Mouse (Mus musculus) adrenal gland, adult 18-20 months (tissue): ENCODE data around the gene Gm11037. TPM values are rescaled to one million over a fixed set of nuclear protein-coding genes. Genes with fewer than 3 reads are reported as not detected.

Experiments used
- DNase-seq, 2 experiments: peaks; one replicate each; pipeline ENCODE4 v3.0.0; 2021 to 2022; ENCODE audit warnings: low spot score in 2 of 2
- total RNA-seq, 2 experiments: library from RNA; stranded (reverse); gene quantifications; 1 replicate in 1 of 2; 2 replicates in 1 of 2; pipeline ENCODE4 v1.2.3; 2021

Gm11037 gene
- total RNA-seq, 2 experiments from 2014 or later, result not detected

- no peak for DNase-seq
These were observed 15.3 kb downstream of the Gm11037 start for GRCm38 (mm10) chr2:131148353-131149253.

DNA sequence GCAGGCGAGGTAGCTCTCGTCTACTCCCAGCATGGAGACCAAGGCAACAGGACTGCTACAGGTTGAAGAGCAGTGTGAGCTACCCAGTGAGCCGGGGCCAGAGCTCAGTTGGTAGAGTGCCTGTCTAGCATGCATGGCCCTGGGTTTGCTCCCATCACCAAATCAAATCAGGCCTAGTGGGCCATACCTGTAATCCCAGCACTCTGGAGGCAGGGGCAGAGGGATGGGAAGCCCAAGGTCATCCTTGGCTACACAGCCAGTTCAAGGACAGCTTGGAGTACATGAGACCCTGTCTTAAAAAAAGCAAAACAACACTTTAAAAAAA, 15.9 kb downstream of the Gm11037 start:
- no peak for DNase-seq

- no peak for DNase-seq
These were observed 19.0 kb downstream of the Gm11037 start for GRCm38 (mm10) chr2:131152166-131152730.

DNA sequence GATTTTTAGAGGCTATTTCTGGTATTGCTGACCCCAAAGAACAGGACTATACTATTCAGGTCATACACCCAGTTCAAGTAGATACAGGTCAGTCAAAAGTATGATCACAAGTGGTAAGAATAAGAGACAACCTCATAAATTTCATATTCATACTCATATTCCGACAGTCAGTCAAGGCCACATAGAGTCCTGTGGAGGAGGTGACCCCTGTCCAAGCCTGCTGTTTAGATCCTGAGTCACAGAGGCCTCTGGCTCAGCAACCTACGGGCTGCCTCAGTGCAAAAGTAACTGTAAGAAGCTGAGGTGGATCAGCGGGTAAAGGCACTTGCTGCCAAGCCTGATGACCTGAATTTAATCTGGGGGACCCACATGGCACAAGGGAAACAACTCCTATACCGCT, 20.7 kb downstream of the Gm11037 start:
- DNase-seq, result no peak

- DNase-seq, result no peak
These were observed 23.7 kb downstream of the Gm11037 start for GRCm38 (mm10) chr2:131156987-131157386.

DNA sequence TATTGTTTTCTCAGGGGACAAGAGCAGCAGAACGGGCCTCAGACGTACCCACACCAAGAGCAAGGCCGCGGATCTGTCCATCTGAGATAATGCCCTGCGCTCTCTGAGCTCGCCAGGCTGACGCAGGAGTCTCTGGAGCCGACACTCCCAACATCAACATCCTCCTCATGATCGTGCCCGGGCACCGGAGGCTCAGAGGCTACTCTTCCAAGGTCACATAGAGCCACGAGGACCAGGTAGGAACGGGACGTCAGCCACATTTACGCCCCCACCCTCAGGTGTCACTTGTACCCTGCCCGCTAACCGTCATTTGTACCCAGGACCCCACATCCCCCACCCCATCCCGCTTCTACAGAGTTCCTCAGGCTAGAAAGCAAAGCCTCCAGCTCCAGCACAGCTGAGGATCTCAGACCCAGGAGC, 26.2 kb downstream of the Gm11037 start:
- peak in 1 of 2 experiments; percentile 22 for DNase-seq

DNA sequence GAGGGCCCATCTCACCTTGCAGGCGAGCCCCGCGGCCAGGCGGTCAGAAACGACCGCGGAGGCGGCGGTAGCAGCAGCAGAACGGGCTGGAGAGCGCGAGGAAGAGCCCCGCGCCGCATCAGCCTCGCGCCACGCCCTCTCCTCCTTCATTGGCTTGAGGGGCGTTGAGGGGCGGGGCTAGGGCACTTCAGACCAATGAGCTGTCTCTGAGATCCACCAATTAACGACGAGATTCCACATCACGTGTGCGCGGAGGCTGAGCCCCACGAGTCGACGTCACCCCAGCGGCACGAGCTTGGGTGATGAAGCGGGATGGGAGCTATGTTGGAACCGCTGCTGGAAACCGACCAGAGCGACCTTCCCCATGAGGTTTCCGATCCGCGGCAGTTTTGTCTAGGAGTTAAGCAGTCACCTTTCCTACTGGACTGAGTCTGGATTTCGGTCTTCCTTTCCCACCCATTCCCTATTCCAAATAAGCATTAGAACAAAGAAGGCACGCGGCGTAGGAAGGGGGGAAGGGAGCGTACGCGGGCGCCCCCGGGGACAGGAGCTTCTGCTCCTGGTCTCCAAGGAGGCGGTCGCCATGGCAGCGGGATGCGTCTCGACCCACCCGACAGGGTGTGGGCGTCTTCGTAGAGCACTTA, 26.8 kb downstream of the Gm11037 start, which contains the start of gene 1700037H04Rik:
1700037H04Rik (minus strand) TSS at position 144 of the 644 bp plus-strand sequence.
- peak; percentile 90 to 91 for DNase-seq

DNA sequence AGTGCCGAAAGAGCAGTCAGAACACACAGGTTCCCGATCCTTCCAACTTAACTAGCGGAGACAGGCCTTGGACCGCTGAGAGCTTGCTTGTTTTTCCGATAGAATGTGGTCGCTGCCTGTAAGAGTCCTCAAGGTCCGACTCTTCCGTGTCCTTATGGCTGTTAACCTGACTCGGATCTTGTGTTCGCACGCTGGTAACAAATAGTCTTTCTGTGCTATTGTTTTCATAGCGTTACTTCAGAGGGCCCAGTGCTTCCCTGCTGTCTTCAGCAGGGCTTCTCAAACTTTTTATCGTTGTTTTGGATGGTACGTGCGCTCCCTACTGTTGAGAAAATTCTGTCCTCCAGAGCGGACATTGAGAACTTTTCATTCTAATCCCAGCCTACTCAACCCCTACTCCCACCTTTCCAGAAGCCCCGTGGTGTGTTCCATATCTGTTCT, 27.4 kb downstream of the Gm11037 start:
- DNase-seq, result no peak

GRCm38 (mm10) chr2:131163924-131164323, 30.6 kb downstream of the Gm11037 start:
- no peak for DNase-seq

GRCm38 (mm10) chr2:131166172-131166571, 32.9 kb downstream of the Gm11037 start:
- no peak for DNase-seq

DNA sequence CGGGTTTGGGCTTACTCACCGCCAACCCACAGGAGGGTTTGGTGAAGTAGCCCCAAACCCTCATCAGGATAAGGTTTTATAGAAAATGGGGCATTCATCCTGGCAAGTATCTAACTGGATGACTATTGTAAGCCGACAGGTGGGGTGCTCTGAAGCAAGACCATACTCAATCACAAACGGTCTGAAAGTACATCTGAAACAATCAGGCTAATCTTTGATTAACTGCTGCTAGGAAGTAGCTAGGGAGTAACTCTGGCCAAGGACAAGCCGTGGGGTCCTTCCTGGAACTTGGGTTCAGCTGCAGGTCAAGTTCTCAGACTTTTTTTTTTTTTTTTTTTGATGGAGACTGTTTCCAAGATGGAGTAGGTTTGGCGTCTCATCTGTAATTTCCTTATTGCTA, 34.7 kb downstream of the Gm11037 start:
- no peak for DNase-seq

- no peak for DNase-seq
These were observed 35.6 kb downstream of the Gm11037 start for GRCm38 (mm10) chr2:131168914-131169313.

GRCm38 (mm10) chr2:131170936-131171335, 37.6 kb downstream of the Gm11037 start:
- no peak for DNase-seq

DNA sequence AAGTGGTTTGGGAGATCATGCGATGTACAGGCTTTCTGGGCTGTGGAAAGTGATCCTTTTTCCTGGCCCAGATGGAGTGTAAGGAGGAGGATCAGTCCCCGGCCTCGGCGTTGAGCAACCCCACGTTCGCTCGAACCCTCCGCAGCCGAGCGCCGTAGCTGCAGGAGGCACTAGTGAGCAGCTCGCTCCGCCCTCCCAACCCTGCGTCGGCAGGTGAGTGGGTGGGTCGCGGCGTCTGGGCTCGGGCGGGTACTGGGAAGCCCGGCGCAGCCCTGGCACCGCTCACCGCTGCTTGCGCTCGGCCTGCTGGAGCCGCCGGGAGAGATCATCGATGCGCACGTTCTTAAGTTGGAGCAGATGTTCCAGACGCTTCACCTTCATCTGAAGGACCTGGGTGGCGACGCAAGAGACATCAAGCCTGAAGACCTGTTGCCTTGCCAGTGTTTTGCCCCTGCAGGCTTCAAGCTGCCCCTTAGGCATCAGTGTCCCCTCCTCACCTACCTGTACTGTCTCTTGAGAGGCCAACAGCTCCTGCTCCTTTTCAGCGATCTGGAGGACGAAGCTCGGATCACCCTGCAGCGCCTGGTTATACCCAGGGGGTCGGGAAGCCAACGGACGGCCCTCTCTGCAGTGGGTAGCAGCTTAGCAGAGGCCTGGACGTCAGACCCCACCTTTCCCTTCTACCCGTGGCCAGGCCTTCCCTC, 38.3 kb downstream of the Gm11037 start:
- peak; percentile 65 to 68 for DNase-seq

DNA sequence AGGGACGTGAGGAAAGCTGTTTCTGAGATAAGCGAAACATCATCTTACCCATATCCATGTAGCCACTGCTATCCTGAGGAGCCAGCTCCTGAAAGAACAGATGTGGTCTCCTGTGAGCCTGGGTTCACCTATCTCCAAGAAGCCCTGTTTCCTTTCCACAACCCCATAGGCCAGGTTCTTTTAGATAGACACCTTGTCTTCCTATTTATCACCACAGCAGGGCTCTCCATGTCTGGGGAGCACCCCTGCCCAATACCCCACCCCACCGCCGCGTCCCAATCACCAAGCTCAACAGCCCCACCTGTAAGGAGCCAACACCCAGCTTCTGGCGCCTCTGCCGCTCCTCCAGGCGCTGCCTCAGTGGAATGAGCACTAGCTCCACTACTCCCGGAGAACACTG, 39.0 kb downstream of the Gm11037 start:
- DNase-seq, result no peak

DNA sequence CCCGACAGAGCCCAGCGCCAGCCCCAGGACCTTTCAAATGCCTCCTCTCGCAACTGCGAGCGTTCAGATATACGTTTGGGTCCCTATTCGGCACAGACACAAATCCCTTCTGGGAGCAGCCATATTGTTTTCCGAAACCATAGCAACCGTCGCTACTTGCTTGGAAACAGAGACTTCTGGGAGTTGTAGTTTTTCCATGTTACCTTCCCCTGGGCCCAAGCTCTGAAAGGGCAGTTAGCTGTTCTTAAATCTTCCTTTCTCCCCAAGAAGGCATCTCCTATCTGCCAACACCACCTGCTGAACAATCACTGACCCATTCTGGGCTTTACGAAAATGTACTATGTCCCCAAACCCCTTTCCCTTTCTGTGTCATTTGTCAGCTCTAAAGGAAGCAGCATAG, 41.4 kb downstream of the Gm11037 start:
- peak in 1 of 2 experiments; percentile 39 for DNase-seq

DNA sequence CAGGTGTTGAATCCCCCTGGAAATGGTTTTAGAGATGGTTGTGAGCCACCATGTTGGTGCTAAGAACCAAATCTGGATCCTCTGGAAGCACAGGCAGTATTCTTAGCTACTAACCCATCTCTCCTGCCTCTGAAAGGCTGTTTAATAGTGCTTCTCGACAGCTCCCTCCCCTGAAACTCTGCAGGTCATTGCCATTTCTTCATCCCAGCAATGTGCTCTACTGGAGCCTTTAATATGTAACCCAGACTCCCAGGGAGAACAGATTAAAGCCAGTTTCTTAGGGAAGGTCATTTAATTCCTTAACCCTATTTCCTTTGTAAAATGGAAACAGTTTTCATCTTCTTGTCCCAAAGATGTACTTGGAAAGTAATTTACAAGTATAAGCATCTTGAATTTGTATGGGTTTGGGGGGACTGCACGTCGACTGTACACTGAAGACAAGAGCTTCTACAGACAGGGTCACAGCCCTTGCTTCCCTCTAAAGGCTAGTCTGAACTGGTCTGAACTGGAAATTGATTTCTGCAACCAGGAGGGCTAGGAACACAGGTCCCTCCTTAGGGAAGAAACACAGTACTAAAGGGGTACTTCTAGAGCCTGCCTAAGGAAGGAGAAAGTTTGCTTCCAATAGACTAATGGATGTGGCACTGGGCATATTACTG, 42.1 kb downstream of the Gm11037 start:
- no peak for DNase-seq

DNA sequence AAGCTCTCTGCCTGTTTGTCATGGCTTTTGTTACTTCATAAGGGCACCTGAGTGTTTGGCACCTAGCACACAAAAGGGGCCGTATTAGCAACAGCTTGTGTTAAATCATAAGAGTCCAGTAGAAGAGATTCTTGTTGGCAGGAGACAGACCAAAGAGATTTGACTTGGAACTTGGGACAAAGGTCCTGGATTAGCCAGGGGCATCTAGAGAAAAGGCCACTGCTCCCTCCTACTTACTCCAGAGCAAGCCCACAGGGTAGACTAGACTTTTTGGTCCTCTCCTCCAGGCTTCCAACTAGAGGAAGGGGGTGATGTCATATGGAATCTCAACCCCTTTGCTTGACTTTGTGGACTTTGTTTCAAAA, 42.6 kb downstream of the Gm11037 start:
- DNase-seq, result no peak

GRCm38 (mm10) chr2:131176491-131176890, 43.2 kb downstream of the Gm11037 start:
- no peak for DNase-seq

DNA sequence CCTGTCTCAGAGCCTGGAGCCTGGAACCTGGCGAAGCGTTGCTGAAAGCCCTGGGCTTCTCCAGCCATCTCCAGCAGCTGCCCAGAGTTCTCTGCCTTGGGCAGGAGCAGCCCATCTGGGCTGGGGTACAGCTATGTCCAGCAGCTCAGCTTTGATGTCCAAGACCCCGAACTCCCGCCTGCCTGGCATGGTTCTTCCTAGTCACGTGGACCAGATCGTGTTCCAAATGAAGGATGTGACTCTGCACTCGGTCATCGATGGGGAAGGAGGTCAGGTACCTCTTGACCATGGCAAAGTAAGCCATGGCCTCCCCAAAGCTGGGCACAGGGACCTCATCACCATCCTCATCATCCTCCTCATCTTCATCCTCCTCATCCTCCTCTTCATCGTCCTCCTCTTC, 44.6 kb downstream of the Gm11037 start:
- DNase-seq, result no peak

DNA sequence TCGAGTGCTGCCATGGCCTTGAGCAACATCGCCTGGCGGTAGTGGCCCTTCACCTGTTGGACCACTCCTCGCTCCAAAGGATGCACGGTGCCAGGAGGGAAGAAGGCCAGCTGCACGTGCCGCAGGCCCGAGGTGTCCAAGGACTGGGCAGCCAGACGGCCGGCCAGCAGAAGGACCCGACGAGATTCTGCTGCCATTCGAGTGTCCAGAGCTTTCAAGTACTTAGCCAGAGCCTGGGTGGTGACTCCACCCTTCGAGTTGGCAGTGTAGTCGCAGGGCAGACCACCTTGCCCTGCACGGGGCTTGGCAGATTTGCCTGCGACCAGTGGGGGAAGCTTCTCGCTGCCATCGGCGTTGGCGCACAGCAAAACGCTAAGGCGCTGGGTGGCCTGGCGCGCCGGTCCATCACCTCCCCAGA, 45.5 kb downstream of the Gm11037 start:
- DNase-seq, result peak in 1 of 2 experiments; percentile 12
